Mouse (Mus musculus): ENCODE data around the gene Edrf1. TPM values are rescaled to one million over a fixed set of nuclear protein-coding genes. Genes with fewer than 3 reads are reported as not detected.

The Edrf1 gene
- polyA plus RNA-seq, 1 experiment from 2014 or later = 24.2 TPM

DNA sequence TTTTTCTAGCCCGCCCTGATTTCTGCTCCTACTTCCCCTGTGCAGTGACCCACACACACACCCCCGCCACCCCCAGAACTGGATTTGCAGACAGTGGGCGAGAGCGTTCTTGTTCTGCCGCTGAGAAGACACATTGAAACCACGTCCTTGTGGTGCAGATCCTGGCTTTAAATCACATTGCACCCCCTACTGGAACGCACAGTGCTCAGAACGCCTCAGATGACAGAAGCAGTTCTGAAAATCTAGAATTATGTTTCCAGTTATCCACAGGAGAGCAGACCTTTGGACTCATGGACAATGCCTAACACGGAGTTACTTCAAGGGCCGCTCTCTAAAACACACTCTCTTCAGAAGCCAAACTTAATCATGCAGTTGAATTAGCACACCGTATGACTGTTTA is 16.6 kb upstream of the Edrf1 start:
- H3K4me3 ChIP-seq (replicated peaks) = no peak overlapping the region
- WGBS = 19% methylated on average over 11 of the region's 11 CpGs
- H3K9ac ChIP-seq = no peak overlapping the region
- no peaks in the 10 kb centered on the region for H3K36me3 ChIP-seq
- peak overlapping the region; percentile 51 for H3K4me2 ChIP-seq
- no peak; the same call in 1 of the 2 replicates for ATAC-seq (replicated peaks; ENCODE audit: low FRiP score)
- H3K9me3 ChIP-seq (replicated peaks) = no peaks in the 10 kb centered on the region
- no peak overlapping the region for H3K27ac ChIP-seq
- peaks cover 10% of the 10 kb centered on the region; the same call in 1 of the 2 replicates for H3K4me1 ChIP-seq
- no peaks in the 10 kb centered on the region for H3K27me3 ChIP-seq

- Histone ChIP-seq H3K9me3 (replicated peaks) (no peaks in the 10 kb centered on the region), H3K4me1 (peaks cover 10% of the 10 kb centered on the region; the same call in 1 of the 2 replicates), H3K4me2 (no peak overlapping the region), H3K27ac (no peak overlapping the region), H3K27me3 (no peaks in the 10 kb centered on the region), H3K36me3 (no peaks in the 10 kb centered on the region), H3K4me3 (replicated peaks) (no peak overlapping the region), H3K9ac (no peak overlapping the region)
- 85% methylated on average over 5 of the region's 5 CpGs for WGBS
- ATAC-seq (replicated peaks; ENCODE audit: low FRiP score) = no peak
Measured at GRCm38 (mm10) chr7:133623226-133623625, 14.1 kb upstream of the Edrf1 start.

DNA sequence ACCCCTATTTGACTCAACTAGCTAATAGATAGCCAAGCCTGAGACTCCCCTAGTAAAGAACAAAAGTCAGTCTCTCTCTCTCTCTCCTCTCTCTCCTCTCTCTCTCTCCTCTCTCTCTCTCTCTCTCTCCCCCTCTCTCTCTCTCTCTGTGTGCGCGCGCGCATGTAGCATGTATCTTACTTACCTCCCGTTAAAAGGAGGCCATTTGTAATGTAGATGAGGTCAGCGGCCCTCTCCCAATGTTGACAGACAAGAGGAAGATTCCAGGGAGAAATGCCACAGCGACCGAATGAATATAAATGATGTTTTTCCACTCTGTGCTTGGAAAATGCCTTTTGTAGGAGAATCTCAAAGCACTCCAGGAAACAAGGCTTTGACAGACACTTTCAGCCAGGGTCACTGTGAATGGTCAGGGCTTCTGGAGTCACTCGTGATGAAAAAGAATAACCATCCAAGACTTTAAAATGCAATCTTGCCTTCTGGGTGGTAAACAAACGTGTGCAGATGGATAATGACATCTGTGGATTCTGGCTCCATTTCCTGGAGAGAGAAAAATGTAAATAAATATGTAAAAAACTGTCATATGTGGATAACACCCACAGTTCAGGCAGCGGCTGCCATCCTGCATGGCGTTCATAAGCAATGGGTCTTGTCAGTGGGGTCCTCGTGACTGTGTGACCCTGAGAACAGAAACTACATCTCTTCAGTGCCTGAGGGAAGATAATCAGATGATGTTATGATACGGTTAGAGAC is 10.0 kb upstream of the Edrf1 start:
- Histone ChIP-seq H3K9ac (no peak overlapping the region), H3K36me3 (no peaks in the 10 kb centered on the region), H3K27me3 (no peaks in the 10 kb centered on the region), H3K4me2 (no peak overlapping the region), H3K27ac (no peak overlapping the region), H3K4me3 (replicated peaks) (no peak overlapping the region), H3K4me1 (no peaks in the 10 kb centered on the region), H3K9me3 (replicated peaks) (no peaks in the 10 kb centered on the region)
- 63% methylated on average over 14 of the region's 14 CpGs for WGBS
- no peak for ATAC-seq (replicated peaks; ENCODE audit: low FRiP score)

DNA sequence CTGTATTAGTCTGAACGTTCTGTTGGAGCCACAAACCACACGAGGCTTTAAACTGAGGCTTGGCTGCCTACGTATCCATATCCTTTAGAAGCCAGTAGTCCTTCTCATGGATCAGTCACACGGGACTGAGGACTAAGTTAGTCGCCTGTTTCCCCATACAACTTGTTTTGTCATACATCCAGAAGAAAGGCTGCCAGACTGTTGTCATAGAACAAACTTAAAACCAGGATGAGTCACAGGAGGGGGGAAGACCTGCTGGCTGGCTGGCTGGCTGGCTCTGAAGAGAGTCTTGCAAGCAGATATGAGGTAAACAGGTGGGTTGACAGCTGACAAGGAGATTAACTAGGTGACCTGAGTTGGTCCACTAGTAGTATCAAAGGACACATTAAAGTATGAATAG is 6.5 kb upstream of the Edrf1 start:
- no peak overlapping the region for H3K4me3 ChIP-seq (replicated peaks)
- H3K9me3 ChIP-seq (replicated peaks) = no peaks in the 10 kb centered on the region
- no peaks in the 10 kb centered on the region for H3K36me3 ChIP-seq
- H3K4me2 ChIP-seq = no peak overlapping the region
- no peaks in the 10 kb centered on the region for H3K27me3 ChIP-seq
- ATAC-seq (replicated peaks; ENCODE audit: low FRiP score) = no peak
- H3K27ac ChIP-seq = no peak overlapping the region
- H3K9ac ChIP-seq = no peak overlapping the region
- no peaks in the 10 kb centered on the region for H3K4me1 ChIP-seq
- WGBS = 82% methylated on average over 5 of the region's 5 CpGs

- no peak overlapping the region for H3K4me2 ChIP-seq
- H3K4me1 ChIP-seq = no peaks in the 10 kb centered on the region
- H3K9ac ChIP-seq = no peak overlapping the region
- no peak overlapping the region for H3K27ac ChIP-seq
- no peaks in the 10 kb centered on the region for H3K36me3 ChIP-seq
- no peak for ATAC-seq (replicated peaks; ENCODE audit: low FRiP score)
- WGBS = 25% methylated on average over 2 of the region's 2 CpGs
- no peaks in the 10 kb centered on the region for H3K9me3 ChIP-seq (replicated peaks)
- no peaks in the 10 kb centered on the region for H3K27me3 ChIP-seq
- H3K4me3 ChIP-seq (replicated peaks) = no peak overlapping the region
Measured at GRCm38 (mm10) chr7:133632476-133632875, 4.9 kb upstream of the Edrf1 start.

GRCm38 (mm10) chr7:133634932-133635650 is 2.3 kb upstream of the Edrf1 start:
- 50% methylated on average over 10 of the region's 12 CpGs for WGBS

GRCm38 (mm10) chr7:133636738-133637352 is 498 bp upstream of the Edrf1 start:
- Histone ChIP-seq H3K4me3 (replicated peaks) (peak overlapping the region; percentile 98), H3K4me2 (peak overlapping the region; percentile 89), H3K9ac (peak overlapping the region; percentile 82), H3K4me1 (peaks cover 14% of the 10 kb centered on the region), H3K27ac (peak overlapping the region; percentile 96), H3K9me3 (replicated peaks) (no peaks in the 10 kb centered on the region), H3K36me3 (peaks cover 24% of the 10 kb centered on the region), H3K27me3 (no peaks in the 10 kb centered on the region)
- no peak for ATAC-seq (replicated peaks; ENCODE audit: low FRiP score)
- WGBS = 2% methylated on average over 21 of the region's 21 CpGs

More at GRCm38 (mm10) chr7:133634932-133635650, 2.3 kb upstream of the Edrf1 start:
- Histone ChIP-seq H3K9me3 (replicated peaks) (no peaks in the 10 kb centered on the region), H3K27me3 (no peaks in the 10 kb centered on the region), H3K4me3 (replicated peaks) (no peak overlapping the region), H3K4me1 (peaks cover 14% of the 10 kb centered on the region), H3K27ac (no peak overlapping the region), H3K9ac (no peak overlapping the region), H3K4me2 (no peak overlapping the region), H3K36me3 (peaks cover 10% of the 10 kb centered on the region)
- ATAC-seq (replicated peaks; ENCODE audit: low FRiP score) = no peak

DNA sequence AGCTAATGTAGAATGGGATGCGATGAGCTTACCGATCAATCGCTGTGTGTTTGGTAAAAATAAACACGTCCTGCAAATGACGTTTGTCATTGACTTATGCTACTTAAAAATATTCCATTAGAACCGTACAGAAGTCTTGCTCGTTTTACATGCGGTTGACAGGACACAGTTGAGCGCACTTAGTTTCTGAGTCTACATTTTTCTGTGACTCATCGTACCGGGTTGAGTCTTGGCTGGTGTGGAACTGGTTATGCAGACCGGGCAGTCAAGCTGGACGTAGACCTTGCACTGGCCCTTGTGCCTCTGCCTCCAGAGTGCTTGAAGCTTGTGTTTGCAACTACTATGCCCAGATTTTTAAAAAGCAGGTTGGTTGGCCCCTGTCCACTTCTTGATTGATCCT is 963 bp downstream of the Edrf1 start:
- Histone ChIP-seq H3K36me3 (peaks cover 39% of the 10 kb centered on the region), H3K27ac (peak overlapping the region; percentile 96), H3K4me1 (peaks cover 14% of the 10 kb centered on the region), H3K9ac (peak overlapping the region; percentile 97), H3K4me2 (peak overlapping the region; percentile 89), H3K27me3 (no peaks in the 10 kb centered on the region), H3K4me3 (replicated peaks) (peak overlapping the region; percentile 98), H3K9me3 (replicated peaks) (no peaks in the 10 kb centered on the region)
- WGBS = 7% methylated on average over 13 of the region's 13 CpGs
- ATAC-seq (replicated peaks; ENCODE audit: low FRiP score) = no peak

DNA sequence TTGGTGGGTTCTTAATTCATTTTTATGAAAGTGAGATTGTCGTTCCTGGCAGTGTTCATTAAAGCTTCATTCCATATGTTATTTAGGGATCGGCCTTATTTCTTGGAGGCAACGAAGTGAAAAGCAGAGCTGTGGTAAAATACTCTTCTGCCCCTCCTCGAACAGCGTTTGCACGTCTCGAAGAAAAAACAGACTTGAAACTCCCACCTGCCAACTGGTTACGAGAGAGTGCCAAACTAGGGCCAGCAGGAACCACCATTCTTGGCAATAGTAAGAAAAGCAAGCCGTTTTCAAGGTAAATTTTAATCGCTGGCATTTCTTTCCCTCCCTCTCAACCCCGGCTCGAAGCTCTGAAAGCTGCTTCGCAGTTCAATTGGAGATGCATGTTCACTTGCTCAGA is 1.5 kb downstream of the Edrf1 start:
- Histone ChIP-seq H3K9me3 (replicated peaks) (no peaks in the 10 kb centered on the region), H3K9ac (peak overlapping the region; percentile 97), H3K4me3 (replicated peaks) (peak overlapping the region; percentile 98), H3K4me2 (peak overlapping the region; percentile 89), H3K36me3 (peaks cover 44% of the 10 kb centered on the region), H3K27me3 (no peaks in the 10 kb centered on the region), H3K27ac (no peak overlapping the region), H3K4me1 (peaks cover 14% of the 10 kb centered on the region)
- 73% methylated on average over 13 of the region's 13 CpGs for WGBS
- no peak for ATAC-seq (replicated peaks; ENCODE audit: low FRiP score)

- H3K9ac ChIP-seq = no peak overlapping the region
- ATAC-seq (replicated peaks; ENCODE audit: low FRiP score) = no peak
- H3K4me1 ChIP-seq = no peaks in the 10 kb centered on the region
- peaks cover 96% of the 10 kb centered on the region for H3K36me3 ChIP-seq
- no peak overlapping the region for H3K4me3 ChIP-seq (replicated peaks)
- no peak overlapping the region for H3K27ac ChIP-seq
- no peak overlapping the region for H3K4me2 ChIP-seq
- H3K27me3 ChIP-seq = no peaks in the 10 kb centered on the region
- no peaks in the 10 kb centered on the region for H3K9me3 ChIP-seq (replicated peaks)
- WGBS = 90% methylated on average over 6 of the region's 6 CpGs
Measured at GRCm38 (mm10) chr7:133645716-133646115, 8.4 kb downstream of the Edrf1 start.

DNA sequence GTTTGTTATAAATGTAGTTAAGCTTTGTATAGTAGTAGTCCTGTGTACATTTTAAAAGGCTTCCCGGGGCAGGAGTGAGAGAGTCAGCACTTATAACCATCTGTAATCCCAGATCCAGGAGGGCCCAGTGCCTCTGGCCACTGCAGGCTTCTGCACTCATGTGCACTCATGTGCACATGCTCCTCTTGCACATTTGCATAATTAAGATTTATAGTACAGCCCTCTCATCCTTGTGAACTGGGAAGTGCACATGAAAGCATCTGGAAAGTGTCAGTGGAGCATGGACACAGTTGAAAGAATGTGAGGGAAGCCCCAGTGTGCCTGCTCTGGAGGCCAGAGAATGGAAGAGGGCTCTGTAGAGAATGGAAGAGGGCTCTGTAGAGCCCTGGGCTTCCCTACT is 25.1 kb downstream of the Edrf1 start:
- H3K9me3 ChIP-seq (replicated peaks) = no peaks in the 10 kb centered on the region
- no peak overlapping the region for H3K9ac ChIP-seq
- 82% methylated on average over 1 of the region's 1 CpGs for whole genome bisulfite sequencing
- no peak overlapping the region for H3K27ac ChIP-seq
- no peak for ATAC-seq (replicated peaks; ENCODE audit: low FRiP score)
- no peaks in the 10 kb centered on the region for H3K27me3 ChIP-seq
- H3K4me3 ChIP-seq (replicated peaks) = no peak overlapping the region
- H3K4me1 ChIP-seq = no peaks in the 10 kb centered on the region
- peaks cover 98% of the 10 kb centered on the region for H3K36me3 ChIP-seq
- H3K4me2 ChIP-seq = no peak overlapping the region

DNA sequence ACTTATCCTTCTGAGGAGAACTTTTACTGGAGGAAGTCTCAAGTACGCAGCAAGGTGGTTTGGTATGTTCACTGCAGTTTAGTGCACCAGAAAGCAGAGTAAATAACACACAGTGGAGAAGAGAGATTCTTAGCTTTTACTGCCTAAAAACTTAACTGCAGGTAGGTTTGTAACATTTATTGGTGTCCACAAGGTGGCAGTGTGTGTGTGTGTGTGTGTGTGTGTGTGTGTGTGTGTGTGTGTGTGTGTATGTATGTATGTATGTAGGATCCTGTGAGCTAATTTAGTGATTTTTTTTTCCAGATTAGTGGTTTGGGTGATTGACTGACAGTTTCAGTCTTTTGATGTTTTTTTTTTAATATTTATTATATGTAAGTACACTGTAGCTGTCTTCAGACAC is 31.7 kb downstream of the Edrf1 start:
- no peak overlapping the region for H3K9ac ChIP-seq
- H3K4me2 ChIP-seq = no peak overlapping the region
- no peak for ATAC-seq (replicated peaks; ENCODE audit: low FRiP score)
- no peak overlapping the region for H3K4me3 ChIP-seq (replicated peaks)
- no peak overlapping the region for H3K27ac ChIP-seq
- no peaks in the 10 kb centered on the region for H3K27me3 ChIP-seq
- H3K9me3 ChIP-seq (replicated peaks) = no peaks in the 10 kb centered on the region
- WGBS = 100% methylated on average over 1 of the region's 1 CpGs
- H3K4me1 ChIP-seq = no peaks in the 10 kb centered on the region
- H3K36me3 ChIP-seq = peaks cover 96% of the 10 kb centered on the region

Measured in kidney, embryonic 15.5 days (tissue).